Mouse (Mus musculus) olfactory bulb, adult 2 months (tissue): ENCODE results near the gene Gsn.

Experiments
- CTCF ChIP-seq: fragments of 200-500 bp; IDR thresholded peaks from 2 replicates; pipeline ENCODE4 v1.5.1; 2012; ENCODE audit warnings: low read depth, mild to moderate bottlenecking, low read length, moderate library complexity; ENCODE audit not compliant: insufficient read depth
- POLR2A ChIP-seq: fragments of 200-500 bp; IDR thresholded peaks from 2 replicates; pipeline ENCODE4 v1.6.1; 2012; ENCODE audit warnings: mild to moderate bottlenecking, low read depth, low read length, moderate library complexity; ENCODE audit not compliant: insufficient read depth

GRCm38 (mm10) chr2:35267876-35268566 lies 11.8 kb downstream of the Gsn start:
- TF ChIP-seq CTCF (no peak), POLR2A (no peak)
